Comparison of ENCODE assay signal across 30 mouse cellular contexts in the genomic region with DNA sequence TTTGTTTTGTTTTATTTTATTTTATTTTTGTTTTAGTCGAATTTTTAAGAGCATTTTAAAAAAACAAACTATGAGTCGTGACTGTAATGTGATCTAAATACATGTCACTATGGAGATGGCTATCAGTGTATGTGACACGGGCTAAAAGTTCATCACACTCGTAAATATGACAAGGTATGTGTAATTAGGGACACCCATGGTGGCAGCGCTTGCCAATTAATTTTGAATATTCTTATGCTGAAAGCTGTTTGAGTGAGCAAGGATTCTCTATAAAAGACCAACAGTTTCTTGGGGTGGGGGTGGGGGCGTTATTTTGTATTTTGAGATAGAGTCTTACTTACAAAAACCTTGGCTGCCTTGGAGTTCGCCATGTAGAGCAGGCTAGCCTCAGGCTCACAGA.
"Had no signal": no experiment of that assay in that cellular context is flagged by ENCODE, and none has a peak within 500 bp of the region (broad histone marks: within the 10 kb centered on the region; RNA-seq: fewer than 3 reads in every experiment).

No protein-coding gene starts in this region.

- H3K4me3 ChIP-seq: limb, embryonic 12.5 days; limb, embryonic 13.5 days; liver, embryonic 12.5 days; liver, embryonic 13.5 days; liver, embryonic 15.5 days; lung, embryonic 15.5 days; megakaryocyte, embryonic 14.5 days; midbrain, embryonic 10.5 days; midbrain, embryonic 12.5 days; midbrain, embryonic 13.5 days; midbrain, embryonic 15.5 days; myocyte; neural tube, embryonic 12.5 days had no signal

- H3K4me2 ChIP-seq: limb, embryonic 12.5 days; limb, embryonic 13.5 days; liver, embryonic 11.5 days; liver, embryonic 12.5 days; liver, embryonic 13.5 days; liver, embryonic 15.5 days; lung, embryonic 14.5 days; lung, embryonic 15.5 days; midbrain, embryonic 11.5 days; midbrain, embryonic 12.5 days; midbrain, embryonic 13.5 days; midbrain, embryonic 15.5 days; neural tube, embryonic 12.5 days had no signal

- DNase-seq: left cerebral cortex, postnatal 4 days; liver; liver, embryonic 13.5 days; liver, postnatal 0 days; lung, adult 18-20 months; lung, adult 2 months; lung, embryonic 14.5 days; lung, postnatal 10 days; lung, postnatal 14 days; lung, postnatal 36 days; lung, postnatal 4 days; midbrain, embryonic 14.5 days had no signal

- H3K36me3 ChIP-seq: limb, embryonic 12.5 days; limb, embryonic 13.5 days; liver, embryonic 12.5 days; liver, embryonic 13.5 days; liver, embryonic 15.5 days; lung, embryonic 15.5 days; midbrain, embryonic 10.5 days; midbrain, embryonic 12.5 days; midbrain, embryonic 13.5 days; midbrain, embryonic 15.5 days; neural tube, embryonic 12.5 days had no signal

- H3K27ac ChIP-seq: limb, embryonic 12.5 days; limb, embryonic 13.5 days; liver, embryonic 12.5 days; liver, embryonic 13.5 days; liver, embryonic 14.5 days; liver, embryonic 15.5 days; lung, embryonic 15.5 days; macrophage; midbrain, embryonic 10.5 days; midbrain, embryonic 12.5 days; midbrain, embryonic 13.5 days; midbrain, embryonic 15.5 days; neural tube, embryonic 12.5 days had no signal

- H3K4me1 ChIP-seq: limb, embryonic 12.5 days; limb, embryonic 13.5 days; midbrain, embryonic 10.5 days; midbrain, embryonic 12.5 days; midbrain, embryonic 13.5 days; midbrain, embryonic 15.5 days; neural tube, embryonic 12.5 days had no signal

- H3K27me3 ChIP-seq: limb, embryonic 12.5 days; limb, embryonic 13.5 days; liver, embryonic 12.5 days; liver, embryonic 13.5 days; liver, embryonic 15.5 days; lung, embryonic 15.5 days; midbrain, embryonic 12.5 days; midbrain, embryonic 13.5 days; midbrain, embryonic 15.5 days; neural tube, embryonic 12.5 days had no signal

- H3K9me3 ChIP-seq: limb, embryonic 12.5 days; limb, embryonic 13.5 days; liver, embryonic 12.5 days; liver, embryonic 13.5 days; liver, embryonic 15.5 days; lung, embryonic 15.5 days; megakaryocyte, embryonic 14.5 days; midbrain, embryonic 10.5 days; midbrain, embryonic 12.5 days; midbrain, embryonic 13.5 days; midbrain, embryonic 15.5 days; neural tube, embryonic 12.5 days had no signal

- H3K9ac ChIP-seq: limb, embryonic 12.5 days; limb, embryonic 13.5 days; liver, embryonic 12.5 days; liver, embryonic 13.5 days; liver, embryonic 14.5 days; liver, embryonic 15.5 days; liver, postnatal 0 days; lung, embryonic 14.5 days; lung, embryonic 15.5 days; midbrain, embryonic 12.5 days; midbrain, embryonic 13.5 days; midbrain, embryonic 15.5 days; neural tube, embryonic 12.5 days had no signal

- ATAC-seq: liver, embryonic 12.5 days; liver, postnatal 0 days; lung, postnatal 0 days; midbrain, embryonic 13.5 days; midbrain, embryonic 15.5 days; midbrain, embryonic 16.5 days had no signal
